Mouse (Mus musculus) macrophage (primary cell): Measurements from ENCODE around the gene Fig4. TPM values are rescaled to one million over a fixed set of nuclear protein-coding genes. Genes with fewer than 3 reads are reported as not detected.

Experiments used
- H3K27ac ChIP-seq: fragments of 350-480 bp; formaldehyde crosslinking; 2 replicates; pipeline ENCODE4 v1.9.0; 2021
- H3K36me3 ChIP-seq: fragments of 350-480 bp; formaldehyde crosslinking; 2 replicates; pipeline ENCODE4 v1.9.0; 2021; ENCODE audit errors: inconsistent target
- H3K4me3 ChIP-seq: fragments of 350-480 bp; formaldehyde crosslinking; 2 replicates; pipeline ENCODE4 v1.9.0; 2021; ENCODE audit errors: inconsistent target
- H3K79me2 ChIP-seq: fragments of 350-480 bp; formaldehyde crosslinking; 2 replicates; pipeline ENCODE4 v1.9.0; 2021; ENCODE audit errors: inconsistent target
- WGBS: methylation state at CpG from one replicate; pipeline ENCODE4 v1.1.7; 2026; ENCODE audit warnings: inconsistent platforms; ENCODE audit not compliant: missing documents; 5-methylcytosine and 5-hydroxymethylcytosine counted together
- polyA plus RNA-seq: library from polyadenylated mRNA; stranded (reverse); fragments of 250-400 nt; gene quantifications from 3 replicates; pipeline ENCODE4 v1.2.4, GENCODE M21; 2018; ENCODE audit warnings: inconsistent platforms

The Fig4 gene
- polyA plus RNA-seq, 1 experiment from 2014 or later: 48.2 TPM

DNA sequence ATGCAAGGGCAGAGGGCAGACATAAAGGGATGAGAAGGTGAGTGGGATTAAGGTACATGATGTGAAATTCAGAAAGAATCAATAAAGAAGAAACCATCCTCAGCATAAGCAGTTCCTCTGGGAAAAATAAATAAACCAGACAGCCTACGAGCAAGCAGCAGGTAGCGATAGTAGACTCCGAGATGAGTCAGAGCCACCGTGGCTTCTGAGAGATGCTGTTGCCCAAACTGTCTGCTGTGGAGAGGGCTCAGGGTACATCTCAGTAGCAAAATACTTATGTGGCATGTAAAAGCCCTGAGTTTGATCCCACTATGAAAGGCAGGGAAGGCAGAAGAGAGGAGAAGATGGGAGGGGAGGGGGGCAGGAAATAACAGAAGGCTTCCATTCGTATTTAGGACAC, 56.9 kb downstream of the Fig4 start:
- no peak overlapping the region for H3K27ac ChIP-seq
- peaks cover 44% of the 10 kb centered on the region for H3K36me3 ChIP-seq
- no peak overlapping the region for H3K4me3 ChIP-seq
- WGBS: 89% methylated on average over 5 of the region's 5 CpGs
- no peaks in the 10 kb centered on the region for H3K79me2 ChIP-seq

DNA sequence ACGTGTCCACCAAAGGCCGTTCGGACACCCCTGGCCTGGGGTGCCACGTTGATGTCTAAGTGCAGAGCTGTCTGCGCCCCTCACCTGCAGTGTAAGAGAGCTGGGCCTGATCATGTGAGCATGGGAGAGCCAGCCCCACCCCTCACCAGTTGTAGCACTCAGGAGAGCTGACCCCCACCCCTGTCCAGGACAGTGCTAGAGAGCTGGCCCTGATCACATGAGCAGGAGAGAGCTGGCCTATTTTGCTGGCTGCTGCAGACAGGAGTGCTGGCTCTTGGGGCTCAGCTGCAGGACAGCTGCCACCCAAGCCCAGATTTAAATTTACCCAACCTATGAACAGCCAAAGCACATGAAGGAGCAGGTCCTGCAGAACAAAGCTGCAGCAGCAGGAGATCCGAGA, 57.6 kb downstream of the Fig4 start:
- Histone ChIP-seq H3K27ac (no peak overlapping the region), H3K4me3 (no peak overlapping the region), H3K36me3 (peaks cover 38% of the 10 kb centered on the region), H3K79me2 (no peaks in the 10 kb centered on the region)
- WGBS: 91% methylated on average over 6 of the region's 6 CpGs

DNA sequence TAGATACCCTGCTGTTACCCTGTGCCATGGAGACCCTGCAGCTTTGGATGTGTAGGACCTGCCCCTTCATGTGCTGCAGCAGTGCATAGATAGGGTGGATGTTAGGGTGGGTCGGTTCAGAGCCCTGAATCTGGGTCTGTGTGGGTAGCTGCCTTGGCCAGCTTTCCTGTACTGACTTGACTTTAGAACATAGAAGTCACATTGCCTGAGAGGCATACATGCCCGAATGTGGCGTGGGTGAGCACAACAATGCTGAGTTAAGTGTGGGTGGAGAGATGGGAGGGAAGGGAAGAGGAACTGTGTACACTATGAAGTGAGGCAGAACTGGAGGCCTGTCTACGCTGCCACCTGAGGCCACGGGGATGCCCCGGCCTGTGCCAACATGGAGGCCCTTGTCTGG, 58.0 kb downstream of the Fig4 start:
- Histone ChIP-seq H3K36me3 (peaks cover 39% of the 10 kb centered on the region; the same call in 1 of the 2 replicates), H3K4me3 (no peak overlapping the region), H3K27ac (no peak overlapping the region), H3K79me2 (no peaks in the 10 kb centered on the region)
- 79% methylated on average over 6 of the region's 6 CpGs for WGBS

DNA sequence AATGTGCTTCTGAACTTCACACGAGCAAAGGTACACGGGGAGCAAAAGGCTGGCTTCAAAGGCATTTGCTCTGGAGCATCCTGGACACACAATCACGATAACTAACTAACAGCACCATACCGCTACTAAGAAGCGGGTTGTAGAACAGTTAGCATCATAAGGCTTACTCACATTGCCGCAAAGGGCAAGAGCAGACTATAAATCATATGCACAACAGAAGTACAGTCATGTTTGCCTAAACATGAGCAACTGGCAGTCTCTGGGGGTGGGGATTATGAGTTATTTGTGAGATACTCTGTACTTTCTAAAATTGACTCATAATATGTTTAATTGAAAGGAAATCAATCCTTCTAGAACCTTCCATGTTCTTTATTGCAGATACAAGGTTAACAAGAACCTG, 59.1 kb downstream of the Fig4 start:
- Histone ChIP-seq H3K79me2 (no peaks in the 10 kb centered on the region), H3K4me3 (no peak overlapping the region), H3K36me3 (peaks cover 39% of the 10 kb centered on the region; the same call in 1 of the 2 replicates), H3K27ac (no peak overlapping the region)
- 92% methylated on average over 6 of the region's 6 CpGs for WGBS

DNA sequence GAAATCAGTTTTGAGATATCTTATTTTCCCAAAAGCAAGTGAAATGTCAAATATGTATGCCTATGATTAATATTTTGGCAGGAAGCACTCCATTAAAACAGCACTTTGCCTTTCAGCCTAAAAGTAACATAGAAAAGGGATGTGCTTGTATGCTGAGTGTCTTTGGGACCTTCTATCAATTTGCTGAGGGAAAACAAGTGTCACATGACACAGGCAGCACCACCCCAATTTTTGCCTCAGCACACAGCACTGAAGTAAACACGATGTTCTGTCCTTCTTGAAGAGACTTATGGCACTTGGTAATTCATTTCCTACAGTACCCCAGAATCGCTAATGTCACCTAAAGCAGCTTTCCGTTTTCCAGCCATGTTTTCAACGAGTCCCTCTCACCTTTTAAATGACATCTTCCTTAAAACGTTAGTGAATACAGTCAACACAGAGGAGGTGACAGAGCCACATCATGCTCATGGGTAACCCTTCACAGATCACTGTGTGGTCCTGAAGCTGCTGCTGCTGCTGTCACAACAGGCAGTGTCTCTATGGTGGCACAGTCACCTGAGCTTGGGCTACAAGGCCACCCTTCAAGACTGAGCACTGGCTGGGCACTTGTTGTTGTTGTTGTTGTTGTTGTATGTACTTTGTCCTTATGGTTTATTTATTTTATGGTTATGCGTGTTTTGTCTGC, 61.4 kb downstream of the Fig4 start:
- no peaks in the 10 kb centered on the region for H3K79me2 ChIP-seq
- H3K27ac ChIP-seq: no peak overlapping the region
- peaks cover 33% of the 10 kb centered on the region; the same call in 1 of the 2 replicates for H3K36me3 ChIP-seq
- 84% methylated on average over 6 of the region's 6 CpGs for WGBS
- no peak overlapping the region for H3K4me3 ChIP-seq

DNA sequence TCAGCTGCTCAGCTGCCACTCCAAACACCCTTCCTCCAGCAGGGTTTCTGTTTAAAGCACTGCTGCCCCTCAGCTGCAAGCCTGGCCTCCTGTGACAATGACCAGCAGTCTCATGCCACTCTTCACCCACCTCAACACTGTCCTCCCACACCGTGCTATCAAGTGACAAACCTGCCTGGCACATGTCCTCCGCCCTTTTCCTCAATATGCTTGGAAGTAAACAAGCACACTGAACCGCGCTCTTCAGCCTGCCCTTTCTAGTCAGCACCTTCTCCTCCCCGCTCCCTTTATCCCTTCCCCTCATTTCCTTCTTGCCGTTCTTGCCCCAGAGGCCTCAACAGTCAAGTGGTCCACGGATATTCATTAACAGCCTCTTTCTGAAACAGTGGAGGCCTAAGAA, 62.0 kb downstream of the Fig4 start:
- WGBS: 66% methylated on average over 7 of the region's 7 CpGs
- H3K79me2 ChIP-seq: no peaks in the 10 kb centered on the region
- H3K36me3 ChIP-seq: peaks cover 33% of the 10 kb centered on the region; the same call in 1 of the 2 replicates
- H3K4me3 ChIP-seq: no peak overlapping the region
- no peak overlapping the region for H3K27ac ChIP-seq

DNA sequence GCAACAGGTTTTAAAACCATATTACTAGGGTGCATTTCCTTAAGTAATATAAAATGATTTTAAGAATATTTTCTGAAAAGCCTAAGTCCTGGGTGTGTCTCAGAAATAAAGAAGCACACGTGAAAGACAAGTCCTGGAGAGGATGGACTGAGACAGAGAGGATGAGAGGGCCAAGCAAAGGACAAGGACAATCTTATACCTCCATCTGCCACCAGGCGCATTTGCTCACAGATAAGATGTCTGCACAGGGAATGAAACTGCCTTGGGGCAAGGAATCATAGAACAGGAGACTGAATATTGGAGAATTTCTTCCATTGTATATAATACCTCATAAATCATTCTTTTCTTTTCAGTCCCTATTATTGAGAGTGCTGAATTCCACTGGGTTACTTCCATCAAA, 67.0 kb downstream of the Fig4 start:
- Histone ChIP-seq H3K4me3 (no peak overlapping the region), H3K79me2 (no peaks in the 10 kb centered on the region), H3K27ac (no peak overlapping the region), H3K36me3 (peaks cover 16% of the 10 kb centered on the region; the same call in 1 of the 2 replicates)
- 100% methylated on average over 2 of the region's 2 CpGs for WGBS

DNA sequence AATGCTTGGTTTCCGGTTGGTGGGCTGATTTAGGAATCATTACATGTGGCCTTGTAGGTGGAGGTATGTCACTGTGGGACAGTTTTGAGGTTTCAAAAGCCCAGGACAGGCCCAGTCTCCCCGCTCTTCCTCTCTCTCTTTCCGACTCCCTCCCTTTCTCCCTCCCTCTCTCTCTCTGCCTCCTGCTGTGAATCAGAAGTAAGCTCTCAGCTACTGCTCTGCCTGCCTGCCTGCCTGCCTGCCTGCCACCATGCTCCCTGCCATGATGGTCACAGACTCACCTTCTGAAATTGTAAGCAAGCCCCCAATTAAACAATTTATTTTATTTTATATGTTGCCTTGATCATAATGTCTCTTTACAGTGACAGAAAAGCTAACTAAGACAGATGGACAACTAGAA, 67.5 kb downstream of the Fig4 start:
- Histone ChIP-seq H3K4me3 (no peak overlapping the region), H3K79me2 (no peaks in the 10 kb centered on the region), H3K36me3 (peaks cover 16% of the 10 kb centered on the region; the same call in 1 of the 2 replicates), H3K27ac (no peak overlapping the region)
- WGBS: 93% methylated on average over 3 of the region's 3 CpGs

DNA sequence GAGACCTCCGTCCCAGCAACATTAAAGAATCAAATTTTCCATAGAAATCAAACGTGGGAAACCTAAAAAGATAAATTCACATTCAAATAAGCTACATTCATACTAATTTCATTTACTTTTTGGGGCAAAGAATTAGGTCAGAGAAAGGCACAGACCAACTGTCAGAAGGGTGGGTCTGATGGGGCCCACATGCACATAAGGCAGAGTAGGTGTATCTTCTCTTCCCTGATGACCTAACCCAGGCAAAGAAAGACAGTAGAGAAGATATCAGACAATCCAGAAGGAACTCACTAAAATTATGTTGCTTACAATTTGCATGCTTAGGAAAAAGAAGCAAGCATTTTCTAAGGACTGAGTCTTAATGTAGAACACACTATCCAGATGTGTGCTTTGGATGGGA, 67.9 kb downstream of the Fig4 start:
- Histone ChIP-seq H3K36me3 (peaks cover 11% of the 10 kb centered on the region; the same call in 1 of the 2 replicates), H3K27ac (no peak overlapping the region), H3K79me2 (no peaks in the 10 kb centered on the region), H3K4me3 (no peak overlapping the region)
- WGBS: 100% methylated on average over 2 of the region's 2 CpGs

DNA sequence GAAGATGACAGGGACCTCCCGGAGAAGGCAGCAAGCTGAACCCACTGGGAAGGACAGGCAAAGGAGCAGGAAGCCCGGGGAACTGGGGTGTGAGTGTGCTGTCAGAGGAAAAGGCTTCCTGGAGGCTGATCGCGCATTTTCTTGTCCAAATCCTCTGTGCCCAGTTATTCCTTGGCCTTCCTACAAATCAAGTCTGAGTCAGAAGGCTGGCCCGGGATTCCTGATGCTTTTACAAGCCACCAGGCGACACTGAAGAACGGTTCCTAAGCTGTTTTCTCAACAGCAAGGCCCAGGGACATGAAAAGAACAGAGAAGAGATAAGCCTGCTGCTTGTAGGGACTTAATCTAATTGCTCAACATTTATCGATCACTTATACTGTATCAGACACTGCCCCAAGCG, 68.5 kb downstream of the Fig4 start:
- no peak overlapping the region for H3K4me3 ChIP-seq
- H3K27ac ChIP-seq: no peak overlapping the region
- H3K79me2 ChIP-seq: no peaks in the 10 kb centered on the region
- 94% methylated on average over 9 of the region's 9 CpGs for WGBS
- H3K36me3 ChIP-seq: peaks cover 5% of the 10 kb centered on the region; the same call in 1 of the 2 replicates

DNA sequence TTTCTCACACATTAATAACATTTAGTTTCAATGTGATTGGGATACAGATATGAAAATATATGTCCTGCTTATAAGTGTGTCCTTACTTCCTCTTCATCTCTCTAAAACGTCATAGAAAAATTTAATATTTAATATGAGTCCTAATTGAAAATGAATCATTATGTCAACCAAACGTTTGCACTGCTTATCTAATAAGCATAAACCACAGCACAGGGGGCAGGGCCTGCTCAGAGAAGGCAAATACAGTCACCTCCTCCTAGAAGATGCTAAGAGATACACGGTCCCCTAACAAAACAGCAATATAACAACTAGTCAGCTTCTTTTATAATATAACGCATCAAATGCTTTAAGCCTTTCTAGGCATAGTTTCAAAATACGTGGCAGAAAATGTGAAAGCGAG, 69.9 kb downstream of the Fig4 start:
- no peak overlapping the region for H3K4me3 ChIP-seq
- WGBS: 88% methylated on average over 5 of the region's 6 CpGs
- H3K36me3 ChIP-seq: peaks cover 3% of the 10 kb centered on the region; the same call in 1 of the 2 replicates
- no peak overlapping the region for H3K27ac ChIP-seq
- no peaks in the 10 kb centered on the region for H3K79me2 ChIP-seq

DNA sequence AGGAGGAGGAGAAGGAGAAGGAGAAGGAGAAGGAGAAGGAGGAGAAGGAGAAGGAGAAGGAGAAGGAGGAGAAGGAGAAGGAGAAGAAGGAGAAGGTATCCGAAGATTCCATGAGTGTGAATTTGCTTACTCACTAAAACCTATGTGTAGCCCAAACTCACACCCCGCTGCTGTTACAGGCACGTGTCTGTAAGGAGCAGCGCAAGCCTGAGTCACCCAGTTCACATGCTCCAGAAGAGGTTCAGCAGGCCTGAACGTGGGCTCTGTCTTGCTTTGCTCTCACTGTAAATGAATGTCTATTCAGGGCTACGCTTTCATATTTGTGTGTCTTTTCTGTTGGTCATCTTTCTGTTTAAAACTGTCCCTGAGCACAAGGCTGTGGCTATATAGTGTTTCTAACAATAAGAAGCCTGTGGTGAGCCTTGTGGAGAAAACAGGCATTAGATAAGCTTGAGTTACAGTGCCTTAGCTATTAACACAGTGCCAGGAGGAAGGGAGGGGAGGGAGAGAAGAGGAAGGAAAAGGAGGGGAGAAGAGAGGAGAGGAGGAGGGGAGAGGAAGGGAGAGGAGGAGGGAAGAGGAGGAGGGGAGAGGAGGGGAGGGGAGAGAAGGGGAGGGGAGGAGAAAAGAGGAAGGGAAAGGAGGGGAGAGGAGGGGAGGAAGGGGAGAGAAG, 71.8 kb downstream of the Fig4 start:
- Histone ChIP-seq H3K27ac (no peak overlapping the region), H3K79me2 (no peaks in the 10 kb centered on the region), H3K36me3 (peaks cover 18% of the 10 kb centered on the region; the same call in 1 of the 2 replicates), H3K4me3 (no peak overlapping the region)
- WGBS: 96% methylated on average over 6 of the region's 6 CpGs

DNA sequence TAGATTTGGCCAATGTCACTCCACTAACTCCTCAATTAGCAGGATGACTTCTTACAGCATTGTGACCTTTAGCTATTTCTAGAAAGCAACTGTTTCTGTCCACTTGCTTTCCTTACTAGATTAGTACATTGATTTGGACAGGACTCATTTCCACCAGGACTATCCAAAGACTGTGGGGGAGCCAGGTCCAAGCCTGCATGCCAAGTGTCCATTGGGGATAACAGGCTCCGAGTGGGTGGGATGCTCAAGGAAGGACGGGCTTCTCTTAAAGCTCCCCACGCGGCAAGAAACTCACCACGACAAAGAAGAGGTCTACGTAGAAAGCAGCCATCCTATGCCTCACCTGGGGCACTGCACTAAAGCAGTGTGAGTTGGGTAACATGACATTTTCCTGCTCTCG, 75.4 kb downstream of the Fig4 start:
- 94% methylated on average over 5 of the region's 7 CpGs for WGBS
- Histone ChIP-seq H3K27ac (no peak overlapping the region), H3K79me2 (no peaks in the 10 kb centered on the region), H3K4me3 (no peak overlapping the region), H3K36me3 (peaks cover 29% of the 10 kb centered on the region; the same call in 1 of the 2 replicates)

DNA sequence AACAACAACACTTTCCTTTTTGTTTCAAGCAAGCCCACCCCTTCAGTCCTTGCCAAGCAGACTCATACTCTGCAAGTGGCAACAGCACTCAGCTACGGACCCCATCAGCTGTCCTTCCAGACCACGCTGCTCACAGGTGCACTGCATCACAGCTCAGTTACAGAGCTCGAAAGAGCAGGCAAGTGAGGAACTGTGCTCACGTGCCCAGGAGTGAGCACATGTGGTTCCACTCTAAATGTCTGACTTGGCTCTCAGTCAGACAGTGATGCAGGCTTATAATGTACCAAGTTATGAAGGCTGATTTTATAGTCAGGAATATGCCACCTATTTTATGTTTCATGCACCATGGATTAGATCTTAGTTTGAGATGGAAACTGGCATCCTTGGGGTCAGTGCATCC, 79.6 kb downstream of the Fig4 start:
- Histone ChIP-seq H3K4me3 (no peak overlapping the region), H3K27ac (no peak overlapping the region), H3K36me3 (peaks cover 29% of the 10 kb centered on the region; the same call in 1 of the 2 replicates), H3K79me2 (no peaks in the 10 kb centered on the region)
- 97% methylated on average over 4 of the region's 4 CpGs for WGBS

DNA sequence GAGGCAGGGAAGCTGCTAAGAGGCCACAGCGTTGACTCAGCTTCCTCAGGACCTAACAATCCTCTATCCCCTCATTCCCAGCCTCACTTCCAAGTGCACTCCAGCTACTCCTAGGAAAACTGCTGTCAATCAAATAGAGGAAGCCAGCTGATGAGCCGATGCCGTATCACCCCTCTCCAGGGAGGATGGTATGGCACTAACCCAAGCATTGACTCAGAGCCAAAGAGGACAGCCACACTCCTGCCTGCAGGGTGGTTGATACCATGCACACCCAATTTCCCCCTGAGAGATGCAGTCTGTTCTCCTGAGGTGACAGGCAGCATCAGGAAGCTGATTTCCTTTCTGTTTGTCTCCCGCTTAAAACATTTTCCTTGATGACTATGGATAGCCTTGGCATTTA, 81.9 kb downstream of the Fig4 start:
- 100% methylated on average over 4 of the region's 4 CpGs for WGBS
- peaks cover 19% of the 10 kb centered on the region; the same call in 1 of the 2 replicates for H3K36me3 ChIP-seq
- H3K79me2 ChIP-seq: no peaks in the 10 kb centered on the region
- H3K4me3 ChIP-seq: no peak overlapping the region
- H3K27ac ChIP-seq: no peak overlapping the region
